Mouse (Mus musculus): ENCODE measurements around the gene Psg23. TPM values are rescaled to one million over a fixed set of nuclear protein-coding genes. Genes with fewer than 3 reads are reported as not detected.
"Not testable (repeated sequence)": the region's sequence is repeated elsewhere in the genome, so short reads cannot be mapped to it uniquely, and the experiment has no call there.

The Psg23 gene
- polyA plus RNA-seq (2012; rRNA removed): not detected in 2 replicates

GRCm38 (mm10) chr7:18616401-18616800, at the start of gene Psg23:
Psg23 (minus strand) TSS chr7:18616501.
- WGBS: 67% methylated on average over 2 of the region's 2 CpGs
- not testable (repeated sequence) for H3K36me3 ChIP-seq (ENCODE audit: control insufficient read depth, insufficient read depth, low read length); H3K4me1 ChIP-seq (ENCODE audit: control insufficient read depth, insufficient read depth, insufficient read length); H3K27ac ChIP-seq (ENCODE audit: insufficient read depth, low read length); H3K27me3 ChIP-seq (ENCODE audit: control insufficient read depth, insufficient read depth, low read length); H3K4me3 ChIP-seq (ENCODE audit: extremely low read depth, insufficient read depth, insufficient read length); DNase-seq (ENCODE audit: low read depth in 1 of 2, low spot score in 2 of 2)

- not testable (repeated sequence) for H3K4me1 ChIP-seq (ENCODE audit: control insufficient read depth, insufficient read depth, insufficient read length); H3K27me3 ChIP-seq (ENCODE audit: control insufficient read depth, insufficient read depth, low read length); H3K27ac ChIP-seq (ENCODE audit: insufficient read depth, low read length); H3K36me3 ChIP-seq (ENCODE audit: control insufficient read depth, insufficient read depth, low read length); H3K4me3 ChIP-seq (ENCODE audit: extremely low read depth, insufficient read depth, insufficient read length); DNase-seq (ENCODE audit: low read depth in 1 of 2, low spot score in 2 of 2)
- 66% methylated on average over 2 of the region's 2 CpGs for WGBS
Measured at GRCm38 (mm10) chr7:18656625-18657024, 40.3 kb upstream of the Psg23 start, which contains the start of gene Psg21. Psg21 (minus strand) TSS chr7:18656725.

GRCm38 (mm10) chr7:18626921-18627320, 10.6 kb upstream of the Psg23 start:
- not testable (repeated sequence) for H3K4me3 ChIP-seq (ENCODE audit: extremely low read depth, insufficient read depth, insufficient read length)
- 79% methylated on average over 8 of the region's 8 CpGs for WGBS

GRCm38 (mm10) chr7:18567205-18567604, 49.1 kb downstream of the Psg23 start, which contains the start of gene Psg27:
Psg27 (minus strand) TSS chr7:18567305.
- no peaks in the 10 kb centered on the region for H3K27me3 ChIP-seq (ENCODE audit: control insufficient read depth, insufficient read depth, low read length)
- H3K36me3 ChIP-seq (ENCODE audit: control insufficient read depth, insufficient read depth, low read length): no peaks in the 10 kb centered on the region
- no peak within 1 kb of the TSS for H3K4me3 ChIP-seq (ENCODE audit: extremely low read depth, insufficient read depth, insufficient read length)
- DNase-seq (ENCODE audit: low read depth in 1 of 2, low spot score in 2 of 2): no peak
- H3K4me1 ChIP-seq (ENCODE audit: control insufficient read depth, insufficient read depth, insufficient read length): no peaks in the 10 kb centered on the region
- no peak within 1 kb of the TSS for H3K27ac ChIP-seq (ENCODE audit: insufficient read depth, low read length)
- 88% methylated on average over 3 of the region's 3 CpGs for WGBS
- no peak for TF ChIP-seq CTCF (IDR thresholded peaks at IDR 0.05; ENCODE audit: extremely low read depth, insufficient read depth, insufficient read length, insufficient replicate concordance)
- no peak for TF ChIP-seq POLR2A (IDR thresholded peaks at IDR 0.05; ENCODE audit: low read depth, low read length)

More at GRCm38 (mm10) chr7:18626921-18627320, 10.6 kb upstream of the Psg23 start:
- DNase-seq (ENCODE audit: low read depth in 1 of 2, low spot score in 2 of 2); H3K27me3 ChIP-seq (ENCODE audit: control insufficient read depth, insufficient read depth, low read length); H3K36me3 ChIP-seq (ENCODE audit: control insufficient read depth, insufficient read depth, low read length); H3K27ac ChIP-seq (ENCODE audit: insufficient read depth, low read length); H3K4me1 ChIP-seq (ENCODE audit: control insufficient read depth, insufficient read depth, insufficient read length): not testable (repeated sequence)

GRCm38 (mm10) chr7:18559850-18560249, 56.5 kb downstream of the Psg23 start:
- DNase-seq (ENCODE audit: low read depth in 1 of 2, low spot score in 2 of 2): no peak
- H3K4me1 ChIP-seq (ENCODE audit: control insufficient read depth, insufficient read depth, insufficient read length): no peaks in the 10 kb centered on the region
- no peak overlapping the region for H3K4me3 ChIP-seq (ENCODE audit: extremely low read depth, insufficient read depth, insufficient read length)
- H3K27ac ChIP-seq (ENCODE audit: insufficient read depth, low read length): no peak overlapping the region
- no peaks in the 10 kb centered on the region for H3K27me3 ChIP-seq (ENCODE audit: control insufficient read depth, insufficient read depth, low read length)
- H3K36me3 ChIP-seq (ENCODE audit: control insufficient read depth, insufficient read depth, low read length): no peaks in the 10 kb centered on the region
- TF ChIP-seq CTCF (IDR thresholded peaks at IDR 0.05; ENCODE audit: extremely low read depth, insufficient read depth, insufficient read length, insufficient replicate concordance): no peak
- no peak for TF ChIP-seq POLR2A (IDR thresholded peaks at IDR 0.05; ENCODE audit: low read depth, low read length)

Other genes starting within 250 kb of the Psg23 start
- gene Psg28, start 184.5 kb downstream of the Psg23 start, polyA plus RNA-seq (2012; rRNA removed): not detected in 2 replicates
- gene Psg26, start 132.3 kb downstream of the Psg23 start, polyA plus RNA-seq (2012; rRNA removed): not detected in 2 replicates
- gene Psg25, start 84.2 kb downstream of the Psg23 start, polyA plus RNA-seq (2012; rRNA removed): not detected in 2 replicates
- gene Psg27, start 49.2 kb downstream of the Psg23 start, polyA plus RNA-seq (2012; rRNA removed): not detected in 2 replicates
- not detected in 2 replicates for gene Psg21, start 40.2 kb upstream of the Psg23 start, polyA plus RNA-seq (2012; rRNA removed)
- not detected in 2 replicates for gene Psg20, start 69.7 kb upstream of the Psg23 start, polyA plus RNA-seq (2012; rRNA removed)
- gene Psg22, start 101.6 kb upstream of the Psg23 start, polyA plus RNA-seq (2012; rRNA removed): not detected in 2 replicates
- gene Psg19, start 182.0 kb upstream of the Psg23 start, polyA plus RNA-seq (2012; rRNA removed): not detected in 2 replicates
- 0.05 TPM in 1 of 2 replicates, not detected in the other for gene Psg17, start 205.1 kb upstream of the Psg23 start, polyA plus RNA-seq (2012; rRNA removed)
- 2.4 and 2.9 TPM in 2 replicates for gene Mill2, start 223.5 kb upstream of the Psg23 start, polyA plus RNA-seq (2012; rRNA removed)

Data from spleen, adult 2 months (tissue).